Mouse (Mus musculus): ENCODE data around the gene Ndufc1.

- no peak for TF ChIP-seq POLR2A (IDR thresholded peaks at IDR 0.05; ENCODE audit: control insufficient read depth, low read depth, low read length)
- no peak for TF ChIP-seq CTCF (IDR thresholded peaks at IDR 0.05; ENCODE audit: control insufficient read depth, insufficient read depth, insufficient replicate concordance, low read depth, low read length)
Observed at GRCm38 (mm10) chr3:51368011-51368410, 40.8 kb downstream of the Ndufc1 start.
